Mouse (Mus musculus) R1 (cell line): Measurements from ENCODE around the gene Prkch.

ENCODE experiments used
- DNase-seq: peaks from one replicate; pipeline ENCODE4 v3.0.0-alpha.2; 2018; ENCODE audit warnings: low read depth, low spot score

Prkch gene

GRCm38 (mm10) chr12:73714589-73714988 lies 130.0 kb downstream of the Prkch start:
- DNase-seq = no peak

DNA sequence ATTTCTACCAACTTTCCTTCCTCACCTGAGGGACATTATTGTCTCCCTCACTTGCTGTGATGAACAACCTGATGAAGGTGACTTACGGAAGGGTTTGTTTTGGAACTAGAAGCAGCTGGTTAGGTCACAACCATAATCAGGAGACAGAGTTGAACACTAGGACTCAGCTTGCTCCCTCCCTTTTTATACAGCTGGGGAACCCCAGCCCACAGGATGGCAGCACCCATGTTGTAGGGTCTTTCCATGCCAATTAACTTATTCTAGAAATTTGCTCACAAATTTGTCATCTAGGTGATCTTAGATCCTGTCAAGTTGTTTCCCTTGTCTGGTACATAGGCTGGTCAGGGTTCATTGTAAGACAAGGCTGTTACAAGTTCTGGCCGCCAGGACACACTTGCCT lies 130.7 kb downstream of the Prkch start:
- DNase-seq = no peak

GRCm38 (mm10) chr12:73715954-73716731 lies 131.5 kb downstream of the Prkch start:
- DNase-seq = no peak

- no peak for DNase-seq
These were observed 133.4 kb downstream of the Prkch start for GRCm38 (mm10) chr12:73718036-73718435.

DNA sequence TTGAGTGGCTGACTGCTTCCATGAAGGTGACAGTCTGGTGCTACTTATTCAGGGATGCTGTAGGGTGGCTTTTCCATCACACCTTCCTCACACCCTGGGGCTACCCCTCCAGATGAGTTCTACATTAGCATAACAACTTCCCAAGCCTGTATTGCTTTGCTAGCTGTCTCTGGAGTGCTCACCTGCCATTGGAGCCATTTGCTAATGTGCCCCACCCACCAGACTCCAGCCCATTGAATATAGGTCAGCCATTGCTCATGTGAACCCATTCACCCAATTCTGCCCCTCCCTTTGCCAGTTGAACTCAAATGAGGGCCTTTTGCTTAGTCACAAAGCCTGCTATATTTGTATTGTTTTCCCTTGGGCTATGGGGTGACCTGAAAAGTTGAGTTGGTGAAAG lies 135.2 kb downstream of the Prkch start:
- peak; percentile 37 for DNase-seq

DNA sequence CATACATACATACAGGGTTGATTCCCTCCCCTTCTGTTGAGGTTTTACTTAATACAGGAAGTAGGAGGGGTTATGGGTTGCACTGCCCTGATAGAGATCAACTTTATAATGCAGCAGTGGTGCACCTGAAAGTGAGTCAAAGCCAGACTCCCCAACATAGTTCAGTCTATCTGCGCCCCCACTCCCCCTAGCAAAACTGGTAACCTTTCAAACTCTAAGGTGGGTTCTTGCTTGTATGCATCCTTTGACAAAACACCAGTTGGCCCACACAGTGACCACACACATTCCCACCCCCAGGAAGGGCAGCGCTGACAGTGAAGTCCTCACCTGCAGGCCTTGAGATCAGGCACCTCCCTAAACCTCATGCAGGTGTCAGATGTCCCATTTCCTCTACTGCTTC lies 135.9 kb downstream of the Prkch start:
- DNase-seq = no peak

GRCm38 (mm10) chr12:73722060-73722459 lies 137.5 kb downstream of the Prkch start:
- no peak for DNase-seq

DNA sequence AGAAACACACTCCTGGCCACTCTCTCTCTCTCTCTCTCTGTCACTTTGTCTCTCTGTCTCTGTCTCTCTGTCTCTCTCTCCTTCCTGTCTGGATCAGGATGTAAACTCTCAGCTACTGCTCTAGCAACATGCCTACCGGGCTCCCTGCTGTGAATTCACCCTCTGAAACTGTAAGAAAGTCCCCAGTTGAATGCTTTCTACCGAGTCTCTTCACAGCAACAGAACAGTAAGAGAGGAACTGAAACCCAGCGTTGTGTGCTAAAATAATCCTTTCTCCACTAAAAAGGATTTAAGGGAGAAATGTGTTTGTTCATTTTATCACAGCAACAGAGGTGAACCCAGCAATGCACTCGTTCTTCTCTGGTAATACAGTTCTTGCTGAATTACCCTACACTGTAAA lies 138.5 kb downstream of the Prkch start:
- DNase-seq = no peak

GRCm38 (mm10) chr12:73723887-73724286 lies 139.3 kb downstream of the Prkch start:
- DNase-seq = no peak

DNA sequence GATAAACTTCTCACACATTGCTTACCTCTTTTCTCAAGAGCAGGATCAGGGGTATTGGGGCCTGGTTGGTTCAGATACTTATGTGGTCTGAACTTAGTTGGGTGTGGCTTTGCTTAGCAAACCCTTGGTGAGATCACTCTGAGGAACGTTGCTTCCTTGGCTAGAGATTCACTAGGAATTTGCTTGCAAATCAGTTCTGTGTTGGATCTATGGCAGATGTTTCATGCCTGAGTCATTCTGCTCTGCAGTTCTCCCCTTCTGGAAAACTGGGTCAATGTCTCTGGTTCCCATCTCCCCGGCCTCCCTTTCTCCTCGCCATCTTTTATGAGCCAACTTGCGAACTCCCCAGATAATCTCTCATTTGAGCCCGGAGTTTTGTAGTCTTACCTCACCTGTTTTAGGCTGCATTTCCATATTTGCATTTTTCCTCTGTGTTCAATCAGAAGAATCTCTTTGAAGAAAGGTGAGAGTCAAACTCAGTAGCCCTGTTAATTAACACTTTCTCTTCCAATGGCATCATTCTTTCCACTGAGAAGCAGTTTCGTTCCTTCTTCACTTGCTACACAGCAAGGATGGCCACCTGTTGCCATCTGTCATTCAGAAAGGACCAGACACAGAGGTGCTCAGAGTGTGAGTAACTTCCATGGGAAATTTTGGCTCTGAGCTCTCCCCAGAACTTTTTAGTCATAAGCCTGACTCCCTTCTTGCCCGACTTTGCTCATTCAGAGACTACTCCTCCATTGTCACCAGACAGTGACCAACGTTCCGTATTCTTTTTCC lies 141.4 kb downstream of the Prkch start:
- DNase-seq = no peak

GRCm38 (mm10) chr12:73727046-73727445 lies 142.4 kb downstream of the Prkch start:
- no peak for DNase-seq

GRCm38 (mm10) chr12:73730603-73731002 lies 146.0 kb downstream of the Prkch start:
- no peak for DNase-seq

GRCm38 (mm10) chr12:73731093-73731492 lies 146.5 kb downstream of the Prkch start:
- no peak for DNase-seq

- DNase-seq = no peak
These were observed 147.4 kb downstream of the Prkch start for GRCm38 (mm10) chr12:73731848-73732540.

GRCm38 (mm10) chr12:73732862-73733261 lies 148.3 kb downstream of the Prkch start:
- DNase-seq = no peak

DNA sequence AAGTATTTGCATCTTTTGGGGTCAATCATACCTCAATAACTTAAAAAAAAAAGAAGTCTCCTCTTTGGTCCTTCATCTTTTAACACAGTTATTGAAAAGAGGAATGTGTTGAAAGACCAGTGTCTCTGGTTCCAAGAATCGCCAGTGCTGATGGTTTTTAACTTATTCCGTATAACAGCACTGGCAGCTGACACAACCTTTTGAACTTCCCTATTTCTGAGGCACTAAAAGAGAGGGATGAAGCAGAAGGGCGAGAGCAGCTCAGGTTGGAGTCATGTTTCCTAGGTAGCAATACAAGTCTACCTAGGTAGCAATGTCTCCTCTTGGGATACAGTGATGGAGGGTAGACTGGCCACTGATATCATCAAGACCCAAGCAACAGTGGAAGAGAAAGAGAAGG lies 152.3 kb downstream of the Prkch start:
- no peak for DNase-seq

GRCm38 (mm10) chr12:73739611-73740219 lies 155.1 kb downstream of the Prkch start:
- no peak for DNase-seq

DNA sequence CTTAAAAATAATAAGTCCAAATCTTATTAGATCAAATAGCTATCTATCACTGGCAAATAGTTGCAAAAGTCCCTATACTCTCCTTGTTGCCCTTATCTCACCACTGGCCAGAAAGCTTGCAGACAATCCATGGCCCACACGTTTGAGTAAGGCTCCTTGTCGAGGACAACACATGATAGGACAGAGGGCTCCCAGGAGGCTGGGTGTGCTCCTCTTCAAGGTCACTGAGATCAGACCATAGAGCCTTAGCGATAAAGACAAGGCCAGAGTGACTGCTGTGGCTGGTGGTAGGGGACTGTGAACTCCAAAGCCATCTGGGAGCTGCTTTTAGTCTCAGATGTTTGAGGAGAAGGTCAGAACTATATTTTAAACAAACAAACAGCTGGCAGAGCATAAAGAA lies 158.0 kb downstream of the Prkch start:
- DNase-seq = no peak

DNA sequence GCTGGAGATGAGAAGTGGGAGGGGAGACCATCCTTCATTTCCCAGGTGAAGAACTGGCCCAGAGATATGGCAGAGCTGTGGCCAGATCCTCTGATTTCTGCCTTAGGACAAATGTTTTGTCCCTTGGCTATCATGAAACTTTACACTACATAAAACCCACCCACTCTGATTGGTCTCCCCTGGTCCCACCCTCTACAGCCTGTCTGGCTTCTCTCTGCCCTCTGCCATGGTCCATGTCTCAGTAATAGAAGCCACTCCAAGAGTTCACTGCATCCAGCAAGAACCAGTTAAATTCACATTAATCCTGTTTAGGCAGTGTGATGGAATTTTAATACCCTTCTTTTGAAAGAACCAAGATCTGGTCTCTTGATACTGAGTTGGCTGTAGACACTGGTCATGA lies 158.5 kb downstream of the Prkch start:
- DNase-seq = no peak

GRCm38 (mm10) chr12:73746072-73746471 lies 161.5 kb downstream of the Prkch start:
- DNase-seq = no peak

- DNase-seq = no peak
These were observed 163.8 kb downstream of the Prkch start for GRCm38 (mm10) chr12:73748373-73748772.
